Mouse (Mus musculus): ENCODE measurements at regions not wholly inside any gene's neighbourhood (a gene's known extent, or its start where the extent isn't known, plus 50 kb on each side); places are given as distances from the start of the nearest gene placed in this dataset.

DNA sequence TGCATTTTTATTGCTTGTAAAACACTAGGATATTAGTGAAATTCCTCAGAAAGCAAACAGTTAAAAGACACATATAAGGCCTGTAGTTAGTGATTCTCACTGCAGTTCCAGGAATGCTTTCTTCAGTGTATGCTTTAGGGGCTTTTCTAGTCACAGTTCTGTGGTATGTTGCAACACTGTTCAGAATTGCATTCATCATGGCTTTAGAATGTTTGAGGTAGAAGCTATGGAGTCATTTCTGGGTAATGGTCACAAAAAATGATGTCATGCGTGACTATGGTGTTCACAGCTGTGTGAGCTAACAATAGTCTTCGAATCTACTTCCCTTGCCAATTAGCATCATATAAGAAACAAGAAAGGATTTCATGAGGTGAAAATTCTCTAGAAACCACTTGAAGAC, 69.0 kb upstream of the Nrxn1 start:
- ATAC-seq (ENCODE audit: low read depth) (no peak), DNase-seq (ENCODE audit: low spot score) (no peak)
- no peak overlapping the region for H3K4me2 ChIP-seq (ENCODE audit: low read depth, low read length)
- no peak overlapping the region for H3K9ac ChIP-seq (ENCODE audit: low read depth, low read length)
- H3K36me3 ChIP-seq (ENCODE audit: control insufficient read depth, insufficient read depth, low read length): no peaks in the 10 kb centered on the region
- no peak overlapping the region for H3K27ac ChIP-seq (replicated peaks; ENCODE audit: low read depth, low read length)
- H3K4me1 ChIP-seq (ENCODE audit: control insufficient read depth, insufficient read depth, low read length): no peaks in the 10 kb centered on the region
- 72% methylated on average over 2 of the region's 2 CpGs for WGBS
- no peaks in the 10 kb centered on the region for H3K9me3 ChIP-seq (ENCODE audit: control insufficient read depth, low read length)
- H3K27me3 ChIP-seq (replicated peaks; ENCODE audit: control insufficient read depth, insufficient read depth, low read length): no peaks in the 10 kb centered on the region
- H3K4me3 ChIP-seq (ENCODE audit: low read depth, low read length): no peak overlapping the region

Measured in embryonic facial prominence, embryonic 14.5 days (tissue).